Mouse (Mus musculus) midbrain, embryonic 11.5 days (tissue): ENCODE measurements at regions not wholly inside any gene's neighbourhood (a gene's known extent, or its start where the extent isn't known, plus 50 kb on each side); places are given as distances from the start of the nearest gene placed in this dataset.

Source experiments
- ATAC-seq: fragments of 200-750 bp; cut with Nextera tagmentation; 2 replicates; pipeline ENCODE4 v1.8.0; 2017; ENCODE audit warnings: moderate TSS enrichment, moderate library complexity; ENCODE audit not compliant: low FRiP score
- DNase-seq: peaks from one replicate; pipeline ENCODE4 v3.0.0; 2015; ENCODE audit warnings: low spot score; ENCODE audit errors: missing footprints
- H3K27ac ChIP-seq: fragments of 300-500 bp; sonication (generic); 2 replicates; pipeline ENCODE4 v1.5.1; 2014; ENCODE audit warnings: low read depth, low read length
- H3K27me3 ChIP-seq: fragments of 300-500 bp; sonication (generic); 2 replicates; pipeline ENCODE4 v1.6.1; 2014; ENCODE audit warnings: mild to moderate bottlenecking, low read length, moderate library complexity, mixed read lengths; ENCODE audit not compliant: control insufficient read depth, insufficient read depth
- H3K36me3 ChIP-seq: fragments of 300-500 bp; sonication (generic); 2 replicates; pipeline ENCODE4 v1.6.1; 2014; ENCODE audit warnings: mild to moderate bottlenecking, low read length, moderate library complexity, mixed read lengths; ENCODE audit not compliant: control insufficient read depth, insufficient read depth
- H3K4me1 ChIP-seq: fragments of 300-500 bp; sonication (generic); 2 replicates; pipeline ENCODE4 v1.6.1; 2014; ENCODE audit warnings: low read length; ENCODE audit not compliant: control insufficient read depth, insufficient read depth
- H3K4me2 ChIP-seq: fragments of 300-500 bp; sonication (generic); 2 replicates; pipeline ENCODE4 v1.6.1; 2014; ENCODE audit warnings: mild to moderate bottlenecking, moderate library complexity
- H3K4me3 ChIP-seq: fragments of 300-500 bp; sonication (generic); 2 replicates; pipeline ENCODE4 v1.5.1; 2014; ENCODE audit warnings: low read depth, low read length
- H3K9ac ChIP-seq: fragments of 300-500 bp; sonication (generic); 2 replicates; pipeline ENCODE4 v1.6.1; 2014; ENCODE audit warnings: low read length
- H3K9me3 ChIP-seq: fragments of 300-500 bp; sonication (generic); 2 replicates; pipeline ENCODE4 v1.6.1; 2016; ENCODE audit warnings: low read length; ENCODE audit not compliant: control insufficient read depth
- WGBS: fragments of 180-500 bp; shearing (Covaris S2); extraction: QIAGEN DNeasy Blood & Tissue Kit; methylation state at CpG from one replicate; pipeline ENCODE4 v1.1.7; 2014; 5-methylcytosine and 5-hydroxymethylcytosine counted together

DNA sequence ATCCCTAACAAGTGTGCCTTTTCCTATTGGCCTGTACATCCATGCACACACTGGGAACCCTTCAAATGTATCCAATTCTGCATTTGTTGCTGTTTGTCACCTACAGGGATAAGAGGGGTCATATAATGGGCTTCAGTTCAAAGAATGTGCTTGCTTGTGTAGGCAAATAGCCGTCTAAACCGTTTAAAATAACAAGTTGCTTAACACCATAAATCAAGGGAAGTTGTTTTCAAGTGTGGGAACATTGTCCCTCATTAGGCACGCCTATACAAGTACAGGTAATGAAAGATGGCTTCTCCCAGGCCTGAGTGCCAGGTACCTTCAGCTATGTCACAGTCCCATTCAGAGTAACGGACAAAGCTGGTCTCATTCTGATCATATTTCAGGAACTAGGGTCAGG lies 72.0 kb upstream of the Foxn3 start:
- ATAC-seq (no peak), DNase-seq (no peak)
- Histone ChIP-seq H3K4me2 (no peak overlapping the region), H3K9me3 (peaks cover 2% of the 10 kb centered on the region; the same call in 1 of the 2 replicates), H3K27me3 (no peaks in the 10 kb centered on the region), H3K4me3 (no peak overlapping the region), H3K4me1 (peaks cover 8% of the 10 kb centered on the region), H3K9ac (no peak overlapping the region), H3K27ac (no peak overlapping the region), H3K36me3 (no peaks in the 10 kb centered on the region)
- 89% methylated on average over 4 of the region's 4 CpGs for WGBS

DNA sequence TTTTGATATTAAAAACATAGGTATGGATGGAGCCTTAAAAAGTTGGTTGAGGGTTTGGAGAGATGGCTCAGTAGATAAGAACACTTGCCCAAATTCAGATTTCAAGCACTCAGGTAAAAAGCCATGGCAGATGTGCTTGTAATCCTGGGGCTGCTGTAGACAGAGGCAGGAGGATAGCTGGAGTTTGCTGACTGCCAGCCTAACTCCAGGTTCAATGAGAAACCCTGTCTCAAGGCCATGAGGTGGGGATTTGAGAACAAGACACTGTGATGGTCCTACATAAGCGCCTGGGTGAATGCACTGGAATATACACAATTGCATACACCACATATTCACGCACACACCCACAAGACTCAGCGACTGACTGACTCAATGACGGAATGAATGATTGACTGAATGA lies 71.3 kb upstream of the Foxn3 start:
- Histone ChIP-seq H3K36me3 (no peaks in the 10 kb centered on the region), H3K4me2 (no peak overlapping the region), H3K27me3 (no peaks in the 10 kb centered on the region), H3K27ac (no peak overlapping the region), H3K4me3 (no peak overlapping the region), H3K9me3 (peaks cover 2% of the 10 kb centered on the region; the same call in 1 of the 2 replicates), H3K9ac (no peak overlapping the region), H3K4me1 (peaks cover 2% of the 10 kb centered on the region)
- ATAC-seq, result no peak
- WGBS, result 97% methylated on average over 4 of the region's 4 CpGs
- DNase-seq, result peak; percentile 54

DNA sequence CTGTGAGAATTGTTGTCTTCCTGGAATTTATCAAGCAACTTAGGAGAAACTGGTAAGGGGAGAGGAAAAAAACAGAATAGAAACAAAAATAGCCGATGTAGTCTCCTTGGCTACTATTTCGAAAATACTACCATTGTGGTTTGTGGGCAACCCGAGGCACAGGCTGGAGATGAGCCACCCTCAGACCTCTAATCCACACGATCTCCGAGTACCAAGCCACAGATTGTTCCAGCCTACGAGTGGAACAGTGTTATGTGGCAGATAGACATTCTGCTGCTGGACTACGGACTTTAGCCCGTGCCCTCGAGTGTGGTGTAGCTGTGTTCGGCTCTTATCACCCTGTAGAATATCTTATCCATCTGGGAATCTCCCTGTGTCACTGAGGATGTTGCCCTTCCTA lies 70.3 kb upstream of the Foxn3 start:
- Histone ChIP-seq H3K9ac (no peak overlapping the region), H3K27me3 (no peaks in the 10 kb centered on the region), H3K36me3 (no peaks in the 10 kb centered on the region), H3K4me3 (no peak overlapping the region), H3K4me1 (no peaks in the 10 kb centered on the region), H3K4me2 (no peak overlapping the region), H3K27ac (no peak overlapping the region), H3K9me3 (peaks cover 2% of the 10 kb centered on the region; the same call in 1 of the 2 replicates)
- 89% methylated on average over 10 of the region's 10 CpGs for WGBS
- ATAC-seq, result no peak
- no peak for DNase-seq

DNA sequence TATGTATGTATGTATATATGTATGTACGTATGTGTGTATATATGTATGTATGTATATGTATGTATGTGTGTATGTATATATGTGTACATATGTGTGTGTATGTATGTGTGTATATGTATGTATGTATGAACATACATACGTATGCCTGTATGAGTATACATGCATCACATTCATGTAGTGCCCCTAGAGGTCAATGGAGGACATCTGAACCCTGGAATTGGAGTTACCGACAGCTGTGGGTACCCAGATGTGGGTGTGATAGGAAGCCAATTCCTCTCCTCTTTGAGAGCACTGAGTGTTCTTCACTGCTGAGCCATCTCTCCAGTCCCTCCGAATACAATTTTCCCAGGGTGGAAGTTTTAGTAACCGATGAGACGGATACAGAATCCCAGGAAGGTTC lies 69.6 kb upstream of the Foxn3 start:
- peaks cover 2% of the 10 kb centered on the region; the same call in 1 of the 2 replicates for H3K9me3 ChIP-seq
- no peak overlapping the region for H3K9ac ChIP-seq
- no peak overlapping the region for H3K4me2 ChIP-seq
- WGBS, result 93% methylated on average over 6 of the region's 6 CpGs
- H3K36me3 ChIP-seq, result no peaks in the 10 kb centered on the region
- H3K27ac ChIP-seq, result no peak overlapping the region
- peak; percentile 73 for DNase-seq
- no peak overlapping the region for H3K4me3 ChIP-seq
- H3K4me1 ChIP-seq, result peaks cover 2% of the 10 kb centered on the region; the same call in 1 of the 2 replicates
- no peak for ATAC-seq
- no peaks in the 10 kb centered on the region for H3K27me3 ChIP-seq

DNA sequence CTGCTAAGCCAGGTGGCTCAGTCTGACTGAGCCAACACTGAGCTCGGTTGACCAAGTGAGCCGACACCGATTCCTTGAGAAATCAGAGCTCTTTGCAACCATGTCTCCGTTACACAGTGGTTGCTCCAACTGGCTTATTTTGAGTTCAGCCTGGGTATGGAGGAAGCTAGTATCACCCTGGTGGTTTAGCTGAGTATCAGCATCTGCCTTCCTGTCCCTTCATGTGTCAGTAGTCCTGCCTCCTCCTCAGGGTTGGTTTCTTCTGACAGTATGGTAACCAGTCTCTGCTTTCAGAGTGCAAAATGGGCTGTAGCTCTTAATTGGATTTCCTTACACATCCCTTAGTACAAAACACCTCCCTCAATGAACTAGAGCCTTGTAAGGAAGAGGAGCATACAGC lies 66.2 kb upstream of the Foxn3 start:
- Histone ChIP-seq H3K27me3 (no peaks in the 10 kb centered on the region; the same call in 1 of the 2 replicates), H3K9ac (no peak overlapping the region), H3K4me1 (peaks cover 3% of the 10 kb centered on the region; the same call in 1 of the 2 replicates), H3K4me3 (no peak overlapping the region), H3K36me3 (no peaks in the 10 kb centered on the region), H3K9me3 (no peaks in the 10 kb centered on the region), H3K4me2 (no peak overlapping the region), H3K27ac (no peak overlapping the region)
- peak; percentile 81 for DNase-seq
- ATAC-seq, result no peak
- 84% methylated on average over 4 of the region's 4 CpGs for WGBS

DNA sequence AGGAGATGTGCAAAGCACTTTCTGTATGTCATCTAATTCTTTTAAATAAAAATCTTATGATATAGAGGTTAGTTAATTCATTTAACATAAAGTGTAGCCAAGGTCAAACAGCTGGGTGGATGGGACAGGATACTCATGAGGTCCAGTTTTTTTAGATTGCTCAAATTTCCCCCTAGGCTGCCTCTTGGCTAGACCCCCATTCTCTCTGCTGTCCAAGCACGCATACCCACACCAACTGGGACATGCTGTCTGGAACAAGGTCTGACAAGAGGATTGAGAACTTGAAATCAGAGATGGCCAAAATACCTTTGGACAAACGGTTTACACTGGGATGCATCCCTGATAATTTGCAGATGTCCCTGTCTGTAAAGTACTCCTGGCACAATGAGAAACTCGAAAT lies 65.0 kb upstream of the Foxn3 start:
- Histone ChIP-seq H3K4me2 (peak overlapping the region; percentile 60), H3K36me3 (no peaks in the 10 kb centered on the region), H3K27me3 (no peaks in the 10 kb centered on the region; the same call in 1 of the 2 replicates), H3K27ac (no peak overlapping the region), H3K9ac (no peak overlapping the region), H3K4me1 (peaks cover 3% of the 10 kb centered on the region; the same call in 1 of the 2 replicates), H3K9me3 (no peaks in the 10 kb centered on the region), H3K4me3 (no peak overlapping the region; the same call in 1 of the 2 replicates)
- ATAC-seq (no peak; the same call in 1 of the 2 replicates), DNase-seq (no peak)
- WGBS, result 60% methylated on average over 3 of the region's 3 CpGs

DNA sequence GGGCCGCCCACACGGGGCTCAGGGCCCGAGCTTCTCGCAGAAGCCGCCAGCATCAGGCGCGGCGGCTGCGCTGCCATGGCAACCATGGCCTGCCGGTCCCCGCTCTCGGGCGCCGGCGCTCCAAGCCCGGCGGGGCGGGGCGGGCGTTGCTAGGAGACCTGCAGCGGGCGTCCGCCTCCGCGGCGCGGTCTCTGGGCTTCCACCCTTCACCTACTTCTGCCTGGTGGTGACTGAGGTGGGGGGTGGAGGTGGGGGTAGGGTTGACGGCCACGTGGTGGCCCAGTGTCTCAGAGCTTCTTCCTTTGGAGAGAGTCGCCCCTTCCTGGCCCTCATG lies 64.5 kb upstream of the Foxn3 start:
- H3K4me2 ChIP-seq, result peak overlapping the region; percentile 60
- no peaks in the 10 kb centered on the region for H3K9me3 ChIP-seq
- peak overlapping the region; percentile 55 for H3K9ac ChIP-seq
- H3K27me3 ChIP-seq, result no peaks in the 10 kb centered on the region; the same call in 1 of the 2 replicates
- 0% methylated on average over 30 of the region's 30 CpGs for WGBS
- DNase-seq, result peak; percentile 99
- H3K27ac ChIP-seq, result peak overlapping the region; percentile 67; the same call in 1 of the 2 replicates
- H3K4me1 ChIP-seq, result peaks cover 3% of the 10 kb centered on the region; the same call in 1 of the 2 replicates
- peak; percentile 97 for ATAC-seq
- peak overlapping the region; percentile 51 for H3K4me3 ChIP-seq
- H3K36me3 ChIP-seq, result no peaks in the 10 kb centered on the region

DNA sequence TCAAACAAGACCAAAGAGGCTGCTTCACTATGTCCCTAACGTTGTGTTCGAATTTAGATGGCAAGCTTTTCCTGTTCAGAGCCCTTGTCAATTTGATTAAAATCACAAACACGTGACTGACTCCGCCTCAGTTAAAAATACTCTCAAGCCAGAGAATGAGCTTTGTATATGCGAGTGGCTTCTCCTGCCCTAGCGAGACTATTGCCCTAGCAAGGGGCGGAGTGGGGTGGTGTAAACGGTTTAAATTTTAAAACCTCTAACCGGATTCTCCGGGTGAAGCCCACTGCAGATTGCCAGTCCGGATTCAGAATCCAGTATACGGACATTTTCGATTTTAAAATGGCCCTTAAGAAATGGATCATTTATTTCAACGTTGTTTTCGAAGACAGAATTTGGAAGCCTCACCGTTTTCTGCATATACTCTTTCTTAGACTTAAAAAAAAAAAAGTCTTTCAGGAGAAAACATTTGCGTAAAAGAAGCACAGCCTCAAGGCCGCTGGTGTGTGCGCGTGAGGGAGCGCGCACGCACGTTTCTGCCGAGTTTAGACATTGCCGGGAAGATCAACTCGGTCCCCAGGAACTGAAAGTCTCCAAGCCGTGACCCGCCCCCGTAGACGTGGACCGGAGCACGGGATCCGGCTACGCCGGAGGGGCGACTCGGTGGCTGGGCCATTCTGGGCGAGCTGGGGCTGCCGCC lies 64.0 kb upstream of the Foxn3 start:
- peak; percentile 23; the same call in 1 of the 2 replicates for ATAC-seq
- Histone ChIP-seq H3K9me3 (no peaks in the 10 kb centered on the region), H3K27me3 (no peaks in the 10 kb centered on the region; the same call in 1 of the 2 replicates), H3K4me1 (peaks cover 3% of the 10 kb centered on the region; the same call in 1 of the 2 replicates), H3K27ac (peak overlapping the region; percentile 67; the same call in 1 of the 2 replicates), H3K4me3 (peak overlapping the region; percentile 51), H3K36me3 (no peaks in the 10 kb centered on the region), H3K9ac (peak overlapping the region; percentile 55), H3K4me2 (peak overlapping the region; percentile 60)
- WGBS, result 1% methylated on average over 40 of the region's 40 CpGs
- DNase-seq, result no peak

DNA sequence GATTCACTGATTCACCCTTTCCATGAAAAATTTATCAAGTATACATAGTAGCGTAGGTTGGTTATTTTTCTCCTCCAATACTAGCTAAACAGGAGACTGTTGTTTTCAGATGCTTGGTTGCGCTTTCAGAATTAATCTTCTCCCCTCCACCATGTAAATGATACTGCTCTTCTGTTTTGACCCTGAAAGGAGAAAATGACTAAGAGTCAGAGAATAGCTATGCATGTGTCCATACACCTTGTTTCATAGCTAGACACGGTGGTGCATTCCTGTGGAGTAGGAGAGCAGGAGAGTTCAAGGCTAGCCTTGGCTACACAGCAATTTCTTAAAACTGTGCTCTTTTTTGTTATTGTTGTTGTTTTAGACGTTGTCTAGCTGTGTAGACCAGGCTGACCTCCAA lies 62.8 kb upstream of the Foxn3 start:
- Histone ChIP-seq H3K9me3 (no peaks in the 10 kb centered on the region), H3K27ac (no peak overlapping the region), H3K9ac (no peak overlapping the region), H3K36me3 (no peaks in the 10 kb centered on the region), H3K27me3 (no peaks in the 10 kb centered on the region; the same call in 1 of the 2 replicates), H3K4me3 (no peak overlapping the region), H3K4me1 (peaks cover 3% of the 10 kb centered on the region; the same call in 1 of the 2 replicates), H3K4me2 (no peak overlapping the region)
- WGBS, result 83% methylated on average over 4 of the region's 4 CpGs
- DNase-seq (peak; percentile 31), ATAC-seq (no peak)
